Mouse (Mus musculus) CD4-positive, CD25-positive, alpha-beta regulatory T cell, adult 2 months (primary cell): Measurements from ENCODE around the gene Pcsk2.

Experiments
- DNase-seq: peaks from one replicate; pipeline ENCODE4 v3.0.0-alpha.2; 2012; ENCODE audit warnings: low read depth, low spot score

Pcsk2 gene

GRCm38 (mm10) chr2:143644374-143644773 lies 98.4 kb downstream of the Pcsk2 start:
- DNase-seq, result no peak

GRCm38 (mm10) chr2:143646001-143646400 lies 100.0 kb downstream of the Pcsk2 start:
- DNase-seq, result no peak

- no peak for DNase-seq
Observed at GRCm38 (mm10) chr2:143654621-143655020, 108.7 kb downstream of the Pcsk2 start.

DNA sequence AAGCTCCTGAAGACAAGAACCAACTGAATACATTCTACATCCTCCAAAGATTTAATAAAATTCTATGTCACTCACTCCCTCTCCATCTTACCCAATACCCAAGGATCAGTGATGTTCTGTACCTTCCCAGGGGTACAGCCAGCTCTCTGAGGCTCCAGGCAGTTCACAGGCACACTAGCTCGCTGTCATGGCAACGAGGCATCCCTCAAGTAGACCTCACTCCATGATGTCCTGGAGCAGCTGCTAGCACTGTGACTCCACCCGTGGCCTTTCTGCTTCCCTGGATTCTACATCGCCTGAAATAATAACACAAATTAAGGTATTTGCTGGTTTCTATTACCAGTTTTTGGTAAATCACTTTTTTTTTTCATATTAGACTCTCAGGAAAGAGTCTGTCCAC lies 111.0 kb downstream of the Pcsk2 start:
- DNase-seq, result no peak

DNA sequence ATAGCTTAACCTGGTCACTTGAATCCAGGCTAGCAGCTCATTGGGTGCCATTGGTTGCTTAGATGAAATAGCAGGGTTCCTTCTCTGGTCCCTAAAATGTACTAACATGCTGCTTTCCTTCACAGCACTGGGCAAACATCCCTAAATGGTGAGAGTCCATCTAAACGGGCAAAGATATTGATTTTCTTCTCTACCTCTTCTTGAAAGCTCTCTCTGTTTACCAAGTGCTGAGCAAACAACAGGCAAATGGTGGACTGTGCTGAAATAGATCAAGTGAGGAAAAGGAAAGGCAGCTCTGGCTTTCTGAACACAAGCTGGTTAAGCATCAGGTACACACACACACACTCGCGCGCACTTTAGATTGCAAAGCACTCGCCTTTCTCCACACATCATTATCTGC lies 120.8 kb downstream of the Pcsk2 start:
- DNase-seq, result no peak

- no peak for DNase-seq
Observed at GRCm38 (mm10) chr2:143677869-143678268, 131.9 kb downstream of the Pcsk2 start.

GRCm38 (mm10) chr2:143679513-143679912 lies 133.6 kb downstream of the Pcsk2 start:
- no peak for DNase-seq

- DNase-seq, result no peak
Observed at GRCm38 (mm10) chr2:143681873-143682555, 136.1 kb downstream of the Pcsk2 start.

DNA sequence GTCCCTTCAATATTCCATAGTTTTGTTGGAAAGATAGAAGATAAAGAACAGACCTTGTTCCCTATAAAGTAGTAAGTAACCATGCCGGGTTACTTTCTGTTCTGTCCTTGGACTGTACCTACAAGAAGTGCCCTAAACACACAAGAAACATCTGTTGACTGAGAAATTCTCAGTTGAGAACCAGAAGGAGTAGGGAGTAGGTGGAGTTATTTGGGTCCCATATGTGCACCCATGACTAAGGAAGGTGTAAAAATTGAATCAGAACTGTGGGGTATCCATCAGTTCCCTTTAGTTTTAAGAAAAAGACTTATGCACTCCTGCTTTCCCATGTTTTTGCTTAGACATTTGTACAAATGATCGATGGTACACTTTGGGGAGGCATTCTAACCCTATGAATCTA lies 137.6 kb downstream of the Pcsk2 start:
- DNase-seq, result no peak

DNA sequence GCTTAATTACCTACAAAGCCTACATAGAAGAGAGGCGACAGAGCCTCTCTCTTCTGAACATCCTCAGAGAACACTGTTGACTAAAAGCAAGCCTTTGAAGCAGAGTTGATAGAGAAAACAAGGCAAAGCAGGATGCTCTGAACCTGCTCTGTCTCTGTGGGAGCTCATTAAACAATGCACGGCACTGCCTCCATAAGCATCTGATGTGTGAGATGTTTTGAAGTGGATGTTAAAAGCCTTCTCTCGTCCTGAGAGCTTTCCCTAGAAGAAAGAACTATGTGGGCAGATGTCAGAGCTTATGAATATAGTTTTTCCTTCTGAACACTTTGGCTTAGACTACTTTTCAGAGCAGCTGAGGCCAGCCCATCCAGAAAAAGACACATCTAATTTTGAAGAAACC lies 145.3 kb downstream of the Pcsk2 start:
- DNase-seq, result no peak

DNA sequence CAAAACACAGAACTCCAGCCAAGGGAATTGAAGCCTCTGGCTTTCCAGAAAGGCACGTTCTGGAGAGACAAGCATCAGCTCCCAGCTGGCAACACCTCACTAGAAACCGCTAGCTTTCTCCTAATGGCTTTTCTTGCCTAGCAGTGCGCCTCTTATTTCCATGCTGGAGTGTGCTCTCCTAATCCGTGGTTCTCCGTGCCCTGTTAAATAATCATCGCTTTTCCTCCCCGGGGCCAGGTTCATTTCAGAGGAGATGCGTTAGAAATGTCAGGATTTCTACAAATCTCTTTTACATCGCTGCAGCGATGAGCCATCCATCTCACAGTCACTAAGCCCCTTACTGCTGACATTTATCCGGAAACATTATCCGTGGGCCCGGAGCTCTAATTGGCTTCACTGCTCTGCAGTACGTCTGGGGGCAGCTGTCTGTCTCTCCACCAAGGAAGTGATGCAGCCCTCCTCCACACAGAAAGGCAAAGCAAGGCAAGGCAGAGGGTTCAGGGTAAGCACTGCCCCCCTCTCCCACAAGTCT lies 150.1 kb downstream of the Pcsk2 start:
- no peak for DNase-seq

- no peak for DNase-seq
Observed at GRCm38 (mm10) chr2:143696704-143697103, 150.7 kb downstream of the Pcsk2 start.

DNA sequence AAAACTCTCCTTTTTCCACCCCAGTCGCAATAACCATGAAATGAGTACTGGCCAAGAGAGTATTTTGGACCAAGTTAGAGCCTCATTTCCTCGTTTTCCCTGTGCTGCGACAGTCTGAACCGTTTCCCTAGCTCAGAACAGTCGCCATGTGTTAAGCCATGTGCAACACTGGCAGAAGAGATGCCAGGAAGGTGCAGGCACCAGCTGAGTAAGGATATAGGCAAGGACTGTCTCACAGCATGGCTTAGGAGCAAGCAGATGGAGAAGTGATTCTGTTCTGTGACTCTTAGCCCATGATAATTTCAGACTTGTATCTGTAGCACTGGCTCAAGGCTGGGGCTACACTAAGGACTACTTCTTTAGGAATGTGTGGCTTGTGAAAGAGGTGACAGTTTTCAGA lies 155.2 kb downstream of the Pcsk2 start:
- DNase-seq, result no peak

DNA sequence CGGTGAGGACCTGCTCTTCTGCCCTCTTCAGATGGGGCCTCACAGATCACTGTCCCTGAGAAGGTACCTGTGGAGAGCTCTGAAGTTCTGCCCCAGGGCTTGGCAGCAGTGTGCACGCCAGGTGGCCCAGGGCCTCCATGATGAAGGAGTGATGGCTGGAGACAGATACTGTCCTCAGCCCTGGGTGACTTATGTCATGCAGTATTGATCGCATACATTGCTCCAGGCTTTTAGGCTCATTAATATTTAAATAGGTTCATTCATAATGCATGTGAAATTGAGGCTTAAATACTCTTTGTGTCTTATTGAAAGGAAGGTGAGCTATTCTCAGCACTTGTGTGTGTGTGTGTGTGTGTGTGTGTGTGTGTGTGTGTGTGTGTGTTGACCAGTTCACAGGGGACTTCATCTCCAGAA lies 157.0 kb downstream of the Pcsk2 start:
- DNase-seq, result no peak

DNA sequence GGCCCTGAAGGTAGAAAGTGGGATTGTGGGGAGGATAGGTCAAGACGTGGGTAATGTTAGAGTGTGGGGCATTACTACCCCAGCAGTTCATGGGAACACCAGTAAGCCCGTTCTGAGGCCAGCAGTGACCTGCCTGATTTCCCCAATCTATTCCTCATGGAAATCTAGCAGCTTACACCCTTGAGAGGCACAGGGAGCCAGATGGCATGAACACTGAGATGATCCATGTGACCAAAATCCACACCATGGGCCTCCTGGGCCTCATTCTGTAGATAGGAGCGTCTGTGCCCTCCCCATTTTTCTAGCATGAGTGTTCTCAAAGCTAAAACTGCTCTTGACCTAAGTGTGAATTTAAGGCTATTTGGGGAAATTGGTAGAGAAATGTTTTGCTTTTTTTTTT lies 162.2 kb downstream of the Pcsk2 start:
- DNase-seq, result no peak

GRCm38 (mm10) chr2:143709249-143709648 lies 163.3 kb downstream of the Pcsk2 start:
- DNase-seq, result no peak

DNA sequence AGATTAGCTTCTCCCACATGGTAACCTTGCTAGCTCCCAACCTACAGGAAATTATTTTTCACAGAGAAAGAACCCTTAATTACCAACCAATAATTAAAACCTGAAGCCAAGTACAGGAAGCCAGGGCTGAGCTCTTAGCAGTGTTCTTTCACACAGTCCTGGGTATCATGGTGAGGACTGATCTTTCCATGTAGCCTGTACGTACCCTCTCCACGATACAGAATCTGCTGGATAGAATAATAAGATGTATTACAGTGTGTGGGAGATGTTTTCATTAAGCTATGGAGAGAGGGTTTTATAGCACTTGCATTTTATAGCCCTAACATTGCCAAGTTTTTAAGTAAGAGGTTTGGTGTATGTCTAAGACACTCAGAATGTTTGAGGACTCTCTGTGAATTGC lies 164.0 kb downstream of the Pcsk2 start:
- DNase-seq, result no peak

- DNase-seq, result no peak
Observed at GRCm38 (mm10) chr2:143711886-143712285, 165.9 kb downstream of the Pcsk2 start.

DNA sequence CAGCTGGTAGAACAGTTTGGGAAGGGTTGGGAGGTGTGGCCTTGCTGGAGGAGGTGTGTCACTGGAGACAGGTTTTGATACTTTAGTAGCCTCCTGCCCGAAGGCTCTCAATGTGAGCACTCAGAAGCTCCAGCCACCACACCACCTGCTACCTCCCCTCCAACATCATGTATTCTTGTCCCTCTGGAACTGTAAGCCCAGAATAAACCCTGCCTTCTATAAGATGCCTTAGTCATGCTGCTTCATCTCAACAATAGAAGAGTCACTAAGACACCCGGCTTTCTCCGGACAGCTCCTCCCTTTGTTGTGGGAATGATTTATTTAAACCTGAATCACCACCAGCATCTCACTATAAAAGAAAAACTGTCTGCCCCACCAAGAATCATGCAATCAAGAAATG lies 166.9 kb downstream of the Pcsk2 start:
- DNase-seq, result no peak

DNA sequence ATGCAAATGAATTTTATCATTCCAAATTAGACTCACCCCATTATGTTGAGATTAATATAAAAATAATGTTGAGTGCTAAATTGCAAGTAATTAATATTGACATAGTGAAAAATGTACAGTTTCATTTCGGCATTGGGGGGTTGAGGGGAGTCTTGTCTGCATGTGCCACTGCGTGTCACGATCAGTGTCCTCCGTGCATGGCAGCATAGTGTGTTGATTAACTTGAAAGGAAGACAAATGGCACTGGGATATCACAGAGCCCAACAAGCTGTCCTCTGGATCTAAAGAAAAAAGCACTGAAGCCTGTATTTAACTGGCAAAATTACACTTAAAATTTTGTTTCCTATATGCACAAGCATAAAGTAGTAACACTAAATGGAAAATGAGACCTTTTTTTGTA lies 167.9 kb downstream of the Pcsk2 start:
- DNase-seq, result no peak

DNA sequence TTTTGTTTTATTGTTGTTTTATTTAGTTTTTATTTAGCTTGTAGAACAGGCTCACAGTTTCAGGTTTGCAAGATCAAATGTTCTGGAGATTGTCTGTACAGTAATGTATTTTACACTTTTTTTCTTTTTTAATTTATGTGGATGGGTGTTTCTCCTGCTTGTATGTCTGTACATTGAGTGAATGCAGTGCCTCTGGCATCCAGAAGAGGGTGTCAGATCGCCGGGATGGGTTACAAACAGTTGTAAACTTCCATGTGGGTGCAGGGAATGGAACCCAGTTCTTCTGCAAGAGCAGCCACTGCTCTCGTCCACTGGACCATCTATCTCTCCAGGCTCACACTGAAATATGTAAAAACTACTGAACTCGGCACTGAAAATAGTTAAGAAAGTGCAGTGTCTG lies 169.2 kb downstream of the Pcsk2 start:
- no peak for DNase-seq

GRCm38 (mm10) chr2:143723231-143723630 lies 177.3 kb downstream of the Pcsk2 start:
- no peak for DNase-seq

GRCm38 (mm10) chr2:143724101-143724500 lies 178.1 kb downstream of the Pcsk2 start:
- no peak for DNase-seq

DNA sequence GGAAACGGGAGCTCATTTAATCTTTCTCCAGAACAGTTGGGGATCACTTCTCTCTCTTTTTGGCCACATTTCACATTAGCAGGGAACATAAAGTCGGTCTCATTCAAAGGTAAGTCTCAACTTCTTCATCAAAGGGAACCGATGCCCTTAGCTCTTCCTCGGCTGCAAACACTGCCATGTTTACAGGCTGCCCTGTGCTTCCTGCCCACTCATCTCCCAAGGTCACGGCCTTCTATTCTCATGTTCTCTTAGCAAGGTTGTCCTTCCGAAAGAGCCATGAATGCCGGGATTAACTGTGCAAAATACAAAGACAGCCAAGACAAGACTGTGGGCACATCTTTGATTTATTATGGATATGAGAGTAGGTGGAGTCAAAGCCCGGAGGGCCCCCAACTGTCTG lies 178.8 kb downstream of the Pcsk2 start:
- no peak for DNase-seq
